Mouse (Mus musculus): ENCODE results near the gene Pip5kl1.

GRCm38 (mm10) chr2:32575586-32576160 is 1.1 kb downstream of the Pip5kl1 start, which contains the start of gene 9430097D07Rik:
- TF ChIP-seq CTCF (IDR thresholded peaks at IDR 0.05; ENCODE audit: low read depth, low read length) (no peak), EP300 (IDR thresholded peaks at IDR 0.05; ENCODE audit: insufficient read depth, low read depth, low read length) (no peak)

Measured in ES-Bruce4 (cell line).